Mouse (Mus musculus): ENCODE data around the gene Tmem242. TPM values are rescaled to one million over a fixed set of nuclear protein-coding genes. Genes with fewer than 3 reads are reported as not detected.

Tmem242 gene
- polyA plus RNA-seq, 2 experiments: 34.2 to 122 TPM

DNA sequence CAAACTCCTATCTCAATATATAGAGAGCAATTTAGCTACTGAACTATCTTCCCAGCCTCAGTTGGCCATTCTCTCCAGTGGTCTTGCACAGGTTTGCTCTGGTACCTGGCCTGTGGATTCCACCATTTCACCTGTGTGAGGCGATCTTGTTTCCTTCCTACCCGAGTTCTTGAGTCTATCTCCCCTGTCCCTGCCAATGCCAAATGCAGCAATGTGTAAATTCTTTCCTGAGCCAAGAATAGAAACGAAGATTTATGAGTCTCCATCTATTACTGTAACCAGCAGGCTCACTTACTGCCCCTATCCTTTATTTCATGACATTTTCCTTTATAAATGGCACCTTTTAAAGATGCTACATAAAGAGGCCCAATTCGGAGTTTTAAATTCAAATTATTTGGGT lies 69.0 kb downstream of the Tmem242 start:
- ATAC-seq (ENCODE audit: low FRiP score, low read depth): no peak
- Histone ChIP-seq H3K4me3 (replicated peaks; ENCODE audit: low read length) (no peak overlapping the region), H3K27me3 (ENCODE audit: control insufficient read depth, insufficient read depth, low read length) (no peaks in the 10 kb centered on the region), H3K36me3 (ENCODE audit: control insufficient read depth, insufficient read depth, low read length) (no peaks in the 10 kb centered on the region), H3K4me2 (replicated peaks; ENCODE audit: low read depth, low read length, severe bottlenecking) (no peak overlapping the region), H3K9ac (ENCODE audit: low read depth, low read length, severe bottlenecking) (no peak overlapping the region), H3K4me1 (ENCODE audit: control insufficient read depth, insufficient read depth, low read length) (peaks cover 1% of the 10 kb centered on the region; the same call in 1 of the 2 replicates), H3K9me3 (ENCODE audit: control insufficient read depth, low read length) (0 out of 2 replicates have a peak, but pooled peaks cover 3% of the 10 kb centered on the region), H3K27ac (replicated peaks; ENCODE audit: low read depth, low read length) (no peak overlapping the region)
- no peak for TF ChIP-seq POLR2A (IDR thresholded peaks at IDR 0.05; ENCODE audit: borderline replicate concordance, extremely low read depth, insufficient read depth, insufficient read length)
- WGBS: 64% methylated on average over 4 of the region's 4 CpGs
- DNase-seq (ENCODE audit: low spot score): no peak

DNA sequence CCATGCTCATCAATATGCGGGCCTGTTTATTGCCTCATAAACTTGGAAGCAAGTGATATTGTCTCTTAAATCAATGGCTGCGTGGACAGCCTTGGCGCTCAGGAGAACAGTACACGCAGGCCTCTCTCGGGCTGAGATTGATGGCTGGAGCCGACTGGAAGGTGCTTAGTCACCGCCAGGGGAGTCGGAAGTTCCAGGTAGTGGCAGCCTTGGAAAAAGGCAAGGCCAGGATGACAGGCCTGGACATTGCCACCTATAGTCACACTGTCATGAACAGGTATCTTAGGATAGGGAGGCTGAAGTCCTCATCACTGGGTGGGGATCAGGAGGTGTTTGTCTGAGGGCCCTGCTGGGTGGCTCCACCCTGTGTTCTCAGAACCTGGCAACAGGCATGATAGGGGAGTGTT lies 74.1 kb downstream of the Tmem242 start:
- Histone ChIP-seq H3K4me1 (ENCODE audit: control insufficient read depth, insufficient read depth, low read length) (peaks cover 9% of the 10 kb centered on the region), H3K4me2 (replicated peaks; ENCODE audit: low read depth, low read length, severe bottlenecking) (no peak overlapping the region), H3K27me3 (ENCODE audit: control insufficient read depth, insufficient read depth, low read length) (no peaks in the 10 kb centered on the region), H3K9ac (ENCODE audit: low read depth, low read length, severe bottlenecking) (no peak overlapping the region), H3K36me3 (ENCODE audit: control insufficient read depth, insufficient read depth, low read length) (no peaks in the 10 kb centered on the region), H3K4me3 (replicated peaks; ENCODE audit: low read length) (no peak overlapping the region), H3K27ac (replicated peaks; ENCODE audit: low read depth, low read length) (no peak overlapping the region), H3K9me3 (ENCODE audit: control insufficient read depth, low read length) (0 out of 2 replicates have a peak, but pooled peaks cover 3% of the 10 kb centered on the region)
- ATAC-seq (ENCODE audit: low FRiP score, low read depth) (no peak), DNase-seq (ENCODE audit: low spot score) (no peak)
- TF ChIP-seq POLR2A (IDR thresholded peaks at IDR 0.05; ENCODE audit: borderline replicate concordance, extremely low read depth, insufficient read depth, insufficient read length): no peak
- whole genome bisulfite sequencing: 21% methylated on average over 8 of the region's 8 CpGs

Small RNAs within 50 kb of the gene (microRNA-seq; reads per million reads assigned to microRNA genes)
- not detected for gene Gm22475

Other genes starting within 250 kb of the Tmem242 start
- gene Ldhal6b, start 21.5 kb downstream of the Tmem242 start, polyA plus RNA-seq (2012; rRNA removed): 0.47 and 0.72 TPM in 2 replicates
- gene Ldhal6b, start 21.5 kb downstream of the Tmem242 start, polyA plus RNA-seq (2014; fragmentation: Nextera tagmentation; extraction: Ambion mirVana): not detected in 2 replicates
- 2.9 and 3.0 TPM in 2 replicates for gene Zdhhc14, start 52.3 kb upstream of the Tmem242 start, polyA plus RNA-seq (2012; rRNA removed)
- 4.3 and 5.5 TPM in 2 replicates for gene Zdhhc14, start 52.3 kb upstream of the Tmem242 start, polyA plus RNA-seq (2014; fragmentation: Nextera tagmentation; extraction: Ambion mirVana)

All from limb, embryonic 14.5 days (tissue).